Mouse (Mus musculus) cerebellum, adult 18-20 months (tissue): ENCODE results near the gene Dnajc13.

Experiments used
- DNase-seq, 2 experiments: peaks; one replicate each; pipeline ENCODE4 v3.0.0; 2021

The Dnajc13 gene

DNA sequence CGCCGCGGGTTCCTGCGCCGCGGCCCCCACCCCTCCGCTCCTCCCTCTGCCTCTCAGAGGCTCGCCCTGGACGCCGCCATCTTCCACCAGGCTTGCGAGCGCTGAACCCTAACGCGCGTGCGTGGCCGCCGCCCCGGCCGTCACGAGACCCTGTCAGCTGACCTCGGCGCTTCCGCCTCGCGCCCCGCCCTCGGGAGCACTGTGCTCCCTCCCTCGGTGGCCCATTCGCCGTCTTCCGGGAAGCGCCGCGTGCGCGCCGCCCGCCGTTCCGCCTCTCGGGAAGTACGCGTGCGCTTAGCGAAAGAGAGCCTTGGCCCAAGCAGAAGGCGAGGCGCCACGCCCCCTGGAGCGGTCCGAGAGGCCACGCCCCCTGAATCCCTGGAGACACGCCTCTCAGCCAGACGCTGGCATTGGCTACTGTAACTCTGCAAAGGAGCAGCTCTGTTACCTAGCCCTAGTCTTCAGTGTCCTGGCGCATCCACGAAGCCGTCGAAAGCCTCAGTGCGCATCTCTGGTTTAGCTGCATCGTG, at the start of gene Dnajc13:
Dnajc13 (minus strand) TSS at position 108 of the 530 bp plus-strand sequence.
- peak; percentile 96 to 99 for DNase-seq

DNA sequence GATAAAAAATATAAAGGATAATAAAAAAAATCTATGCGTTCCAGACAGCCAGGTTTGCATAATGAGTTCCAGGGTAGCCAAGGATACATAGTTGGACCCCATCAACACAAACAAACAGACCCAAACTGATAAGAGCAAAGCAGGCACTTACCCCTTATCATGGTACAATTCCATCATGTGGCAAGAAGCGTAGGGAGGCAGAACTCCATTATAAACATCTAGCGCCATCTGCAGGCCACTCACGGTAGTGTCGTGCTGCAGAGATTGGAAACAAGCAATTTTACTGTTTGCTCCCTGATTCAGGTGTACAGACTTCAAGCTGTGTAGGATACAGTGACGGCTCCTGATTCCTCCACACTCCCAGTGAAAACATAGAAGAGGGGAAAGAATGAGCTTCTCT, 44.0 kb upstream of the Dnajc13 start:
- DNase-seq: peak; percentile 57 to 62

DNA sequence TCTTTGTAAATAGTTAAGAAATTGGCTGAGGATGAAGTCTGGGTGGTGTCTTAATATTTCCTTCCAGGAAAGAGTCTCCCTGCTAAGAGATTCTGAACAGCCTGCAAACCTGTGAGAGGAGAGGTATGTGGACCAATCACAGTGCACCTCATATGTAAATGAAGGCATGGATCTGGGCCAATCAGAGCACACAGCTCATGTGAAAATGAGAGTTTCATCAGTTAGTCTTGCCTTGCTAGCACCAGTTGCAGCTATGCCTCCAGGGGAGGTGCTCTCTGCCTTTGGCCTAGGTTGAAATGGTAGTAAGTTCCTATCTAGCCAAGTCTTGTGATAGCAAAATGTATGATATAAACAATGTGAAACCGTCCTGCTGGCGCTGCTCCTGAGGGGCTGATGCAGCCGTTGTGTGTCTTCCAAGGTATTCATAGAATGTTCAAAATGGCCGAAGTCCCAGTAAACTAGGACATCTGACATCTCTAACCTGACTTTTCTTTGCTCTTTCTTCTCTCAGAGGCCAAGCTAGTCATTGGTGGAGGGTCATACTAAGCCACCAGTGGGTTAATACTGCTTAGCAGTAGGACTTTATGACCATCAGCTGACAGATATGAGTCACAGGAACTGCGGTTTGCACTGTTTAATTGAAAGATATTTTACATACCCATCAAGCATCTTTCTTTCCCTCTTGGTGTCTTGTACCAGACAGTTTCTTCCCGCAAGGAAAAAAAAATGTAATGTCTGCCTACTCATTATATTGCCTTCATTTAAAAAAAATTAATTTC, 42.8 kb upstream of the Dnajc13 start:
- DNase-seq: no peak

DNA sequence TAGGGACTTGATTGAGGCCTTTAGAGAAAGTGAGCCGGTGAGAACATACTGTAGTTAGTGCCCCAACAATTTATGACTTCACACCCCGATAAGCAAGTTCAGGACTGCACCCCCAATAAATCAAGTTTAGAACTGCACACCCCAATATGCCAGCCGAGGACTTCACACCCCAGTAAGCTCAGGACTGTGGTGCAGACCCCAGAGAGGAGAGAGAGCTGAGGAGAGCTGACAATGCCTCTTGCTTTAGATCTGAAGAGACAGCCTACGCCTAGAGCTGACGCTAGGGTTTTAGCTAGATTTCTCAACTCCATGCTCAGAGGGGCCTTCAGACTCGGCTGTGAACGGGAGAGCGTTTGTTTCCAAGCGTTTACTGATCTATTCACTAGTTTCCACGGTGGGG, 42.1 kb upstream of the Dnajc13 start:
- no peak for DNase-seq

DNA sequence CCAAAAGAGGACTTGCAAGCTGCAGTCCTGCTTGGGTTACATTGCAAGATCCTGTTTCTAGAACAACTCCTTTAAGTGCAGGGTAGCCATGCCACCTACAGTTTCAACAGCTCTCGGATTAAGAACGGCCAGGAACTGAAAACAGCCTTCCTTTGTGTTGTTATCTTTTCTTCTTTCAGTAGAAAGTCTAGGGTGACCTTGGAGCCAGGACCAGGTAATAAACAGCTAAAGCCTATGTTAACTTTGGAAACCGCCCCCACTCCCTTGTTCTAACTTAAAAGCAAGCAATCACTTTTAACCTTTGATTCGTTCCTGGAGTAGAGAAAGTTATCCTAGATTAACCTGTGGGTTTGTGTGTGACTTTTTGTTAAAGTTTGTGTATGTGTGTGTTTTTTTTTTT, 41.6 kb upstream of the Dnajc13 start:
- no peak for DNase-seq

DNA sequence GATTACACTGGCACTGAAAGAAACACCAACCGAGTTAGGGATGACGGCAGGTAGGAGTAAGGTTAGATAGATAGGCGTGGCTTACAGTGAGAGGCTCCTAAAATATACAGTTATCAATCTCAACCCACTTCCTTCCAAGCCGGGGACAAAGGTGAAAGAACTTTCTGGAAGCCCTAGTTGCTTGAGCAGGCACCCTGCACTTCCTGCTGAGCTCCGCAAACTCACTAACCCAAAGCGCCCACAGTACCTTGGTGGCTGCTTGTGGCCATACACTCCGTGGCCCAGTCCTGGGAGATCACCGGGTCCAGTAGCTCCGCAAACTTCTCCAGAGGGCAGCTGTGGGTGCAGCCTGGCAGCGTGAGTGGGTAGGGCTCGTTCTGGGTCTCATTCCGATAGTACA, 37.8 kb upstream of the Dnajc13 start:
- no peak for DNase-seq

DNA sequence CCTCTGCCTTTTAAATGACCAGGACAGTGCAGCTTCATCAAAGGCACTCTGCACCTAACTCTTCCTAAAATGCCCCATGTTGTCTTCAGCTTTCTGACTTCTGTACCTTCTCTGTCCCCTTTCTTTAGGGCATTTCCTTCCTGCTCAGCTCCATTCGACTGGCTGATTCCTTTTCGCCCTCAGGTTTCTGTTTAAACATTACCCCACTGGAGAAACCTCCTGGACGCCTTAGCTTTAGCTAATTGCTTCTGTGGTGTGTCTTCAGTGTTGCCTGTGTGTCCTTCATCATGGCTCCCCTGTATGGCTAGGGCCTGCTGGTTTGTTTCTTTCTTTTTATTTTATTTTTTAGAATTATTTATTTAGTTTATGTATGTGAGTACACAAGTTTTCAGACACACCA, 34.3 kb upstream of the Dnajc13 start:
- DNase-seq: no peak

DNA sequence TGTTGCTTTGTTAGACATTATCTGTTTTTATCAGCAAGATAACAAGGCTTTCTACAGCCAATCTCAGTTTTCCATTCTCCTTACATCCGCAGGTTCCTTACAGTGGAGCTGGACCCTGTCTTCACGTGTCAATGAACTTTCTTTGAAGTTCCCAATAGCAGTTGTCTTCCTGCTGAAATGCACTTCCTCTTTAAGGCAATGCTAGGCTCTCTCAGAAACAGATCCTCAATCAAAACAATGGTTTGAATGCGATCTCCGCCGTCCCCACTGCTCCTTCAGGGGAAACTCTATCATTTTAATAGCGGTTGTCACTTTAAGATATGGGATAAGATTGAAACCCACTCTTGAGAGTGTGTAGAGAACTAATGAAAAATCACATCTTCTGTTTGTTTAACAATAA, 22.2 kb upstream of the Dnajc13 start:
- no peak for DNase-seq

DNA sequence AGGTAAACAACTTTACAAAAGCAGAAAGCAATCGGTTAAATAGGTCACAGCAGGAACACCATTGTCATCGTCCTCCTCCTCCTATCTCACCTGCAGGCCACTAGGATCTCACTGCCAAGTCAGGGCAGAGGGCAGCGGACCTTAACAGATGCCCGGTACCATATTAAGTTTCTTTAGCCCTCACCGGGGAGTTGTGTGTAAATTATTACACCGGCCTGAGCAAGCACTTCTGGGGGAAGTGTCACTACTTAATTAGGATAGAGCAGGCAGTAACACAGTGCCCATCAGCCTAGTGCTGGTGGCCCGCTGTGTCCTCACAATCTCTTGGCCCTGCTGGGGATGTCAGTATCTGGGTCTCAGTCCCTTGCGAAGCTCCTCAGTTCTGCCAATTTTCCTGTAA, 19.8 kb upstream of the Dnajc13 start:
- DNase-seq: no peak

DNA sequence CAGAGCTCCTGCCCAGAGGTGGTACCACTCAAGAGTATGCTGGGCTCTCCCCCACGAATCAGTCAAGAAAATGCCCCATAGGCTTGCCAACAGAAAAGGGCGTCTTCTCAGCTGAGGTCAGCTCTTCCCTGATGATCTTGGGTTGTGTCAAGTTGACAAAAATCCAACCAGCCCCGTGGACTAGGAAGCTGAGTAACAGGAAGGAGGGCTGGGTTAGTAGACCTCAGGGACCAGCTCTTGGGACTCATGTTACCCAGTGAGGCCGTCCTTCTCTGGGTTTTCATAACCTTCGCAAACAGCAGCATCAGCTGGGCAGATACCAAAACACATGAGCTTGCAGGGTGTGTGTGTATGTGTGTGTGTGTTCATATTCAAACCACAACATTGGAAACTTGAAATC, 19.0 kb upstream of the Dnajc13 start:
- no peak for DNase-seq

DNA sequence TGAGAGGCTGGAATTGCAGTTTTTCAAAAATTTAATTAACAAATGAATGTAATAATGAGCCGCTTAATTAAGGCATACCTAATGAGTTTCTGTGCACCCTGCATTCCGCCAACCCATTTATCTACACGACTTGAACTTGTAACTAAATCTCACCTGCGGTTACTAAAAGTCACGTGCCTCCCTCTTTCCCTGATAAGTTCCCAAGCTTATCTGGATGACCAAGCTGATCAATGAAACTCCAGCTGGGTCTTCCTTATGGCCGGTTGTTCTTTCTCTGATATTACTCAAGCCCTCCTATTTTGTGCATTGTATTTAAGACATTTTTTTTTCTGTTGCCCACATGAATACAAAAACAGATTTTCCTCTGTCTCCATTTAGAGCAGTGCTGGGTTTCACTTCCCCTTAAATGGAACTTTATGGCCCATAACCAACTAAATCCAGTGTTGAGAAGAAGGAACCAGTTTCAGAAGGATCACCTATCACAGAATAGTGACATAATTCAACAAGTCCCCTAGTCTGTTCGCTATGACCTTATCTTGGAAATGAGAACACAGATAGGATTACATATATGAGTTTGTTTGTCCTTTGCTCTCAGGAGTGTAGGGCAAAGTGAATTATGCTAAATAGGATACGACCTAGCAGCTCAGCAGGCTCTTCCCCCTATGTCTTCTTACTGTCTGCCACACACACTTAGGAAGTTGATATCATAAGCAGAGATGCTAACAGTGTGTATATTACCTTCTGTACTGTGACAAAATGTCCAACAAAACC, 18.2 kb upstream of the Dnajc13 start:
- DNase-seq: no peak

DNA sequence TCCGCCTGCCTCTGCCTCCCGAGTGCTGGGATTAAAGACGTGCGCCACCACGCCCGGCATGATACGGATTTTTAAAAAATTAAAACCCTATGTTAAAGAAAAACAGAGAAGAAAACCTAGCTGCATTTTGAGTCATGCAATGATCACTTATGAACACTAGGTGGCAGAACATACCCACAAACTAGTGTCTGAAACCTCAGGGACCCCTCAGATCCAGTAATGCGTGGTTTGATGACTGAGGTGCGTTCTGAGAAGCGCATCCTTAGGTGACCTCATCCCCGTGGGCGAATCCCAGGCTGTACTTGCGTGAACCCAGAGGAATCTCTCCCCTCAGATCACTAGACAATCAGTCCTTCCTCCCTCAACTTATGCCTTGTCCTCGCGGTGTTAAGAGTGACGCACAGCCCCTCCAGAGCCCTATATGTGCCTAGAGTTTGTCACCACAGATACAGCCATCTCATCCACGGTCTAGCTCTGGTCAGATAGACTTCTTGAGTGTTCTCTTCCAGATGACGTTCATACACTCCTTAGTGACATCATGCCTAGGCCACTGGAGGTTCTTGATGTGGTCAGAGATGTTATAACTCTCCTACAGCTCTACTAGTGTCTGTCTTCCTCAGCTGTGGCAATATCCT, 14.9 kb upstream of the Dnajc13 start:
- peak in 1 of 2 experiments; percentile 16 for DNase-seq

DNA sequence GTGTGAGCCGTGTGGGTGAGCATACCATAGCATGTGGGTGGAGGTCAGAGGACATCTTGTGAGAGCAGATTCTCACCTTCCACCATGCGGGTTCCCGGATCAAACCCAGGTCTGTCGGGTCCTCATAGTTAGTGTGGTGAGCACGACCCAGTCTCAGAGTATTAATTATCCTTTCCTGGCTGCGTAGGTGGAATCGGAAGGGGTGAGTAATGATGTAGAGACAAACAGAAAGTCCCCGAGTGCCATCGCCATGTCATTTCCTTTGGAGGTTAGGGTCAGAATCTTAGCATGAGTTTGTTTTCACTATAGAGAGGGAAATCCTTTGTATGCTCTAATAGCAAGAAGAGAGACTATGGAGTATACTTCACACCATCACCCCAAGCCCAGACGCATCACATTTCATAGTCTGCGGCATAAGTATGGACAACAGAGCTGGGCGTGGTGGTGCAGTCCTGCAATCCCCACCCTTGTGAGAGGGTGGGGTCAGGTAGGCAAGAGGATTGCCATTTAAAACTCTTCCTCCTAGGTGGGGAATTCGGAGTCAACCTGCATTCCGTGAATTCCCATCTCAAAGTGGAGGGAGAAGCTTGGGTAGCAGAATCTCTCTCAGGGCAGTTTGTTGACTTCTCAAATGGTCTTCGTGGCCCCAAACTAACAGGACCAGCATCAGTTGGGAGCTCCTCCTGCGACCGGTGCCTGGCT, 12.5 kb upstream of the Dnajc13 start:
- DNase-seq: no peak

DNA sequence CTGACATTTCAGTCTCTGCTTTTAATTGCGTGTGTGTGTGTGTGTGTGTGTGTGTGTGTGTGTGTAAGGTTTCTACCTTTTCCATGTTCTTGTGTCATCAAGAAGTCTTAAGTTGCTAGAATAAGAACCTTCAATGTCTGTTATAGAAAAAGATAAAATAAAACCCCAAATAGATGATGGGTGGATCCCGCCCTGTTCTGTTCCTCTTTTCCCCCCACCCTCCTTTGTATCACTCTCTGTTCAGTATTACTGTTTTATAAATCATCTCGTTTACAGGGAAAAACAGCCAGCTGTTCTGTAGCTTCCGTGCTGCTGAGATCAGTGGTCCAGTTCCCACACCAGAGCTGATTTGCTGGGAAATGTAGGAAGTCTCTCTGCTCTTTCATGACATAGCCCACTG, 9.3 kb upstream of the Dnajc13 start:
- no peak for DNase-seq

DNA sequence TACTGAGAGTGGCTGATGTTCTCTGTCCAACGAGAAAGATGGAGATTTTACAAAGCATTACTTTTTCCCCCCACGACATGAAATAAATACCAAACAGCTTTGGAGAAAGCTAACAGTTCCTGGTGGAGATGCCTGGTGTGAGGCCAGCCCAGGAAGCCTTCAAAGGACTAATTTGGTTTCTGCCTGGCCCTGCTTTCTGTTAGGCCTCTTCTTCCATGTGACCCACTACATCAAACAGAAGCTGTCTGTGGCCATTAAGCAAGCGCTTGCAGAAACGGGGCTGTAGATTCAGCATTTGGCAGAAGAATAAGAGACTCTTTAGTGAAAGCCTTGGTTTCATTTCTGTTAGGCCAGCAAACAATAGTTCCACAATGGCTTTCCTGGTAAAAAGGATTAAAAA, 8.9 kb upstream of the Dnajc13 start:
- DNase-seq: no peak

DNA sequence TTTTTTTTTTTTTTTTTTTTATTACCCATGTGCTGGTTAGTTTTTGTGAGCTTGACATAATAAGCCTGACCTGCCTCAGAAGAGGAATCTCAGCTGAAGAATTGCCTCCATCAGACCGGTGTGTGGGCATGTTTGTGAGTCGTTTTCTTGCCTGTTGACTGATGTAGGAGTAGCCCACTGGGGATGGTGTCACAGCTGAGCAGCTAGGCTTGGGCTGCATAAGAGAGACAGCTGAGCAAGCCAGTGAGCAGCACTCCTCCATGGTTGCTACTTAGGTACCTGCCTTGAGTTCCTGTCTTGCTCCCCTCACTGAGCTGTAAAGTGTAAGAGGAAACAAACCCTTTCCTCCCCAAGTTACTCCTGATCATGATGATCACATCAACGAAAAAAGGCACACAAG, 7.2 kb upstream of the Dnajc13 start:
- no peak for DNase-seq

DNA sequence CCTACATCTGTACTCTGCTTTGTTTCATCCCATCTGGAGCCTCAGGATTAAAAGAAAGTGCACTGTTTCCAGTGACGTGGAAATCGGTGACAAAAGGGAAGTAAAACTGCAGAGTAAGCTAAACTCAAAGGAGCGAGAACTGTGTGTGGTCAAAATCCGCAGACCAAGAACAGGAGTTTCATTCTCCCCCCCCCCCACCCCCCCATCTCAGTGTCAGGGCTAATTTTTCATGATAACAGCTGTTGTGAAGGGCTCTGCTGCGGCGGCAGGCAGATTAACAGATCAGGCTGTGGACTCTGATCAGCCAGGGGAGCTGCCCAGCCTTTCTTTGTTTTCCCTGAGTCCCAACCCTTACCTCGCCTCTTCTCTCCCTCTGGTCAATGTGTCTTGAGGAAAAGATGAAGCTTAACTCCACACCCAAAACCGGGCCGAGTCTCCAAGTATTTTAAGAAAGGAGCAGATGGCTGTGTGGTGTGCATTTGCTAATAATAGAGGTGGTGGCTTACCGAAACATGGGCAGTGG, 6.7 kb upstream of the Dnajc13 start:
- no peak for DNase-seq

DNA sequence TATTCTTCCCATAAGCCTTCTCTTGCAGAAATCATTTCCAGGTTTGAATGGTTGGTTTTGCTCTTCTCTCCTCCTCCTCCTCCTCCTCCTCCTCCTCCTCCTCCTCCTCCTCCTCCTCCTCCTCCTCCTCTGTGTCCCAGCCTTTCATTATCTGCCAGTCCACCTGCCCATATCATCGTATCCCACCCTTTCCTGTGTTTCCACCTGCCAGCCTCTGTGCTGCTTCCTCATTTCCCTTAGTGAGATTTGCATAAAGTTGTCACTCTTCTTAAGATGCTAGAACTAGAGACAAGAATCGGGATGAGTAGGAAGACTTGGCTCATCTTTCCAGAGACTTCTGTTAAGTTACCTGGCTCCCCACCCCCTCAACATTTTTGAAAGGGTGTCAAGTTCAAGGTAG, 1.8 kb upstream of the Dnajc13 start:
- DNase-seq: no peak

DNA sequence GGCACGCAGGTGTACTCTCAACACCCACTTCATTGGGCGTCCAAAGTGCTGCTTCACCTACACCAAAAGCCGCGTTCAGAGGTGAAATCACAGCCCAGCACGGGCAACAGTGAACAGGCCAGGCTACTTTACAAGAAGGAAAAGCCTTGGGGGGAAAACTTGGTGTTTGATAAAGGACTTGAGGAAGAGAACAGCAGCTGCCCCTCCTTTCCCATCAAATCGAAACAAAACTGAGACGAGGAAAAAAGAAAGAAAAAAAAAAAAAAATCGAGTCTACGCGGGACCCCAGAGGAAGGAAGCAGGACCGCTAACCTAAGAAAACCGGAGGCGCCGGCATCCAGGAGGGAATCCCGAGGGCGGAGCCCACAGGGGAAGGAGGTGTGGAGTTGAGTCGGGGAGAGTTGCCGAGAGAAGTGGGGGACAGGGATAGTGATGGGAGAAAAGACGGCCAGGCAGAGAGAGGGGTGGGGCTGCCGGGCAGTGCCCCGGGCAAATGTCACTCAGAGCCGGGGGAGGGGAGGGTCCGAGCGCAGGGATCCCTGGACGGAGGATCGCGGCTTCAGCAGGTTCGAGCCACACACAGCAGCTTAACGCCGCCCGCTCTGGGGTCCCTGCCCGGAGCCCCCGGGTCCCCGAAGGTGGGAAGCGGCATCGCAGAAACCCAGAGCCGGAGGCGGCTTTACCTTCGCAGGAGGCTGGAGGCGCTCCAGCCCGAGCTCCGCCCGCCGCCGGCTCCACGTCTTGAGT, 541 bp downstream of the Dnajc13 start:
- peak in 1 of 2 experiments; percentile 52 for DNase-seq

DNA sequence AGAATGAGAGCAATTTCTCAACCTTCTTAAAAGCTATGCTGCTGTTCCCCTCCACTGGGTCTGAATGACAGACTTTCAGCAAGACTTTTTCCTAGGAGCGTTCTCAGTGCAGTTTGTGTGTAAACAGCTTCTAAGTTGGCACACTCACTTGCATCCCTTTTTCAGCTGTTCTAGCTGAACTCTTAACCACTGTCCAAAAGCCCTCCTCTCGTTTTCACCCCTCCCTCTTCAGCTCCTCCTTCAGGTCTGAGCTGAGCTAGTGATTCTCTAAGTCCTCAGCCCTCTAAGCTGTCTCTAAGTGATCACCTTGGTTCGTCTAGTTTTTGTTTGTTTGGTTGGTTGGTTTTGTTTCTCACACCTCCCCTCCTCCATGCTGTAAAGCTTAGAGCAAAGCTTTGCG, 2.4 kb downstream of the Dnajc13 start:
- DNase-seq: no peak

DNA sequence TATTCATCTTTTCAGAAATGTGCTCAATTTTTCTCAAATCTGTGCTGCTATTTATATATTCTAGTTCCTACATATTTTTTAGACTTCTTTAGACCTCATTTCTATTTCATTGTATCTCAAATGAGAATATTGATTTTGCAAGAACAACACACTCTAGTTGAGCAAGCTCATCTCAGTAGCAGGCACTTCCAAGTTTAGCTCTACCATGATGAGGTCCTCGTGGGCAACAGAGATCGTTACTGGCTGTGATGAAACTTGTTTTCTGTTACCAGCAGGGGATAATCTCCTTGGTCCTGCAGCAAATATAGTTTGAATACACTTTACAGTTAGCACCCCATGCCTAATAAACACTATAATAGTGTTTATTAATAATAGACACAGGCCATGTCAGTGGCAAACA, 6.6 kb downstream of the Dnajc13 start:
- DNase-seq: no peak
